Mouse (Mus musculus): Measurements from ENCODE around the gene Mrpl37. TPM values are rescaled to one million over a fixed set of nuclear protein-coding genes. Genes with fewer than 3 reads are reported as not detected.

The Mrpl37 gene
- polyA plus RNA-seq, 1 experiment = 69.3 TPM

- no peak for TF ChIP-seq GATA1 (IDR thresholded peaks at IDR 0.05; ENCODE audit: low read length)
These were observed 13.0 kb upstream of the Mrpl37 start for GRCm38 (mm10) chr4:107079716-107080115.

GRCm38 (mm10) chr4:107078894-107079293 is 12.2 kb upstream of the Mrpl37 start:
- no peak for TF ChIP-seq GATA1 (IDR thresholded peaks at IDR 0.05; ENCODE audit: low read length)

- no peak for TF ChIP-seq GATA1 (IDR thresholded peaks at IDR 0.05; ENCODE audit: low read length)
These were observed 8.8 kb upstream of the Mrpl37 start for GRCm38 (mm10) chr4:107075456-107075855.

GRCm38 (mm10) chr4:107072343-107072742 is 5.7 kb upstream of the Mrpl37 start:
- no peak for TF ChIP-seq GATA1 (IDR thresholded peaks at IDR 0.05; ENCODE audit: low read length)

- no peak for TF ChIP-seq GATA1 (IDR thresholded peaks at IDR 0.05; ENCODE audit: low read length)
These were observed 628 bp upstream of the Mrpl37 start for GRCm38 (mm10) chr4:107067151-107067840.

GRCm38 (mm10) chr4:107064394-107065098 is 2.1 kb downstream of the Mrpl37 start:
- no peak for TF ChIP-seq GATA1 (IDR thresholded peaks at IDR 0.05; ENCODE audit: low read length)

GRCm38 (mm10) chr4:107063214-107063613 is 3.5 kb downstream of the Mrpl37 start:
- no peak for TF ChIP-seq GATA1 (IDR thresholded peaks at IDR 0.05; ENCODE audit: low read length)

- no peak for TF ChIP-seq GATA1 (IDR thresholded peaks at IDR 0.05; ENCODE audit: low read length)
These were observed 5.1 kb downstream of the Mrpl37 start for GRCm38 (mm10) chr4:107061560-107061959.

- TF ChIP-seq GATA1 (IDR thresholded peaks at IDR 0.05; ENCODE audit: low read length) = no peak
These were observed 7.9 kb downstream of the Mrpl37 start for GRCm38 (mm10) chr4:107058781-107059180.

GRCm38 (mm10) chr4:107058346-107058745 is 8.3 kb downstream of the Mrpl37 start:
- TF ChIP-seq GATA1 (IDR thresholded peaks at IDR 0.05; ENCODE audit: low read length) = no peak

GRCm38 (mm10) chr4:107056088-107056487 is 10.6 kb downstream of the Mrpl37 start:
- no peak for TF ChIP-seq GATA1 (IDR thresholded peaks at IDR 0.05; ENCODE audit: low read length)

GRCm38 (mm10) chr4:107052962-107053553 is 13.6 kb downstream of the Mrpl37 start:
- TF ChIP-seq GATA1 (IDR thresholded peaks at IDR 0.05; ENCODE audit: low read length) = no peak

GRCm38 (mm10) chr4:107051889-107052288 is 14.8 kb downstream of the Mrpl37 start:
- TF ChIP-seq GATA1 (IDR thresholded peaks at IDR 0.05; ENCODE audit: low read length) = no peak

GRCm38 (mm10) chr4:107048568-107049162 is 18.0 kb downstream of the Mrpl37 start:
- no peak for TF ChIP-seq GATA1 (IDR thresholded peaks at IDR 0.05; ENCODE audit: low read length)

- no peak for TF ChIP-seq GATA1 (IDR thresholded peaks at IDR 0.05; ENCODE audit: low read length)
These were observed 18.9 kb downstream of the Mrpl37 start for GRCm38 (mm10) chr4:107047806-107048205.

- TF ChIP-seq GATA1 (IDR thresholded peaks at IDR 0.05; ENCODE audit: low read length) = no peak
These were observed 21.5 kb downstream of the Mrpl37 start for GRCm38 (mm10) chr4:107045188-107045587.
